Mouse (Mus musculus): ENCODE measurements at regions not wholly inside any gene's neighbourhood (a gene's known extent, or its start where the extent isn't known, plus 50 kb on each side); places are given as distances from the start of the nearest gene placed in this dataset.

DNA sequence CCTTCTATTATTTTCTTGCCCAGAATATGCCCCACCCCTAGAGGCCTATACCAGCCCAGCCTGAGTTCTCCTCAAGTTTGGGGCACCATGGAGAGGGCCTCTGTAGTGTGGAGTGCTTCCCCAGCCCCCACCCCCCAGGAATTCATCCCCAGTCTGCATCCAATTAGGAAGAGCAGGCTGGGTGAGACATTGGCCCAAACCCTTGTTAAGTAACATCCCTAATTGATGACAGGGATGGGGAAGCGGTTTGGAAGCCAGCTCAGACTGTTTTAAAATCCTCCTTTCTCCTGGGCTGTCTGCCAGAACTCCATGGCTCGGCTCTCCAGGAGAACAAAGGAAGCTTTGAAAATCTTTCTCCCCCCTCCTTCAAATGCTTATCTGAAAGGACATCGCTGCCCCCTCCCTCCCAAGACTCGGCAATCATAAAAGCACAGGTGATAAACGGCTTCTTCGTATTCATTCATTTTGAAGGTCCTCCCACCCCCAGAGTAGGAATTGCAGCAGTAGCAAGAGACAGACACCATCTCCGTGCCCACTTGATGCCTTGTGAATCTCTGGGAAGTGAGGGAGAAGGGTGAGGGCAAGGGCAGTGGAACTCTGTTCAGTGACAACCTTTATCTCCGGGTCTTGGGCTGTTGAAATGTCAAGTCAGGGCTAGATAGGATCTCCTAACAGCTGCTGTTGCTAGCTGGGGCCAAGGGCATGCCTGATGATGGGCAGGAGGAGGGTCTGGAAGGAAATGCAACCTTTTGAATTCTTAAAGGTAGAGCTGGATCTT lies 280.3 kb upstream of the 4931429L15Rik start:
- H3K9ac ChIP-seq (replicated peaks; ENCODE audit: low read depth, low read length) = no peak overlapping the region
- no peaks in the 10 kb centered on the region for H3K27me3 ChIP-seq (ENCODE audit: control insufficient read depth, insufficient read depth, low read length)
- 11% methylated on average over 8 of the region's 8 CpGs for WGBS

DNA sequence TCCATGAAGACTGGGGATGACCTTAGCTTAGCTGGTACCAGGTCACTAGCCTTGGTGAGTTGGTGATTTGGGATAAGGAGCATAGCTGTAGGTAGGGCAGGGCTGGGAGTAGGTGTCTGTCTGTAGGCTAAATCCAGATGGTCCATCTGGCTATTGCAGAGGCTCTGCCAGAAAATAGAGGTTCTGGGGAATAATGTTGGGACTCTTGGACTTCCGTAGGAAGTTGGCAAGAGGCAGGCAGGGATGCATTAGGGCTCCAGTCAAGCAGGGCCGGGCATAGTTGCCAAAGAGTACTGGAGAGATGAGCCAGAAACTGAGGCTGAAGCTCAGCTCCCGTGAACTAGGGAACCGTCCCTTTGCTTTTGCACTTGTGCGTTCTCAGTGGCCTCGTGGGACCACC lies 278.7 kb upstream of the 4931429L15Rik start:
- Histone ChIP-seq H3K9ac (replicated peaks; ENCODE audit: low read depth, low read length) (no peak overlapping the region), H3K27ac (ENCODE audit: low read depth, low read length) (no peak overlapping the region), H3K36me3 (ENCODE audit: control insufficient read depth, insufficient read depth, low read length) (no peaks in the 10 kb centered on the region), H3K9me3 (ENCODE audit: control insufficient read depth, low read length) (no peaks in the 10 kb centered on the region), H3K27me3 (ENCODE audit: control insufficient read depth, insufficient read depth, low read length) (no peaks in the 10 kb centered on the region), H3K4me3 (ENCODE audit: low read depth, low read length) (no peak overlapping the region), H3K4me1 (ENCODE audit: control insufficient read depth, insufficient read depth, low read length) (0 out of 2 replicates have a peak, but pooled peaks cover 10% of the 10 kb centered on the region), H3K4me2 (ENCODE audit: low read depth, low read length) (no peak overlapping the region)
- WGBS = 91% methylated on average over 6 of the region's 6 CpGs
- ATAC-seq (ENCODE audit: low read depth) = no peak

More for the DNA sequence above, 280.3 kb upstream of the 4931429L15Rik start:
- H3K9me3 ChIP-seq (ENCODE audit: control insufficient read depth, low read length) = no peaks in the 10 kb centered on the region
- no peak overlapping the region for H3K4me3 ChIP-seq (ENCODE audit: low read depth, low read length)
- H3K27ac ChIP-seq (ENCODE audit: low read depth, low read length) = peak overlapping the region; percentile 57; the same call in 1 of the 2 replicates
- H3K4me1 ChIP-seq (ENCODE audit: control insufficient read depth, insufficient read depth, low read length) = 0 out of 2 replicates have a peak, but pooled peaks cover 11% of the 10 kb centered on the region
- H3K36me3 ChIP-seq (ENCODE audit: control insufficient read depth, insufficient read depth, low read length) = no peaks in the 10 kb centered on the region
- H3K4me2 ChIP-seq (ENCODE audit: low read depth, low read length) = no peak overlapping the region
- ATAC-seq (ENCODE audit: low read depth) = peak; percentile 71

GRCm38 (mm10) chr9:46593444-46593843 lies 273.7 kb upstream of the 4931429L15Rik start:
- 79% methylated on average over 6 of the region's 6 CpGs for whole genome bisulfite sequencing

GRCm38 (mm10) chr9:46592908-46593307 lies 273.1 kb upstream of the 4931429L15Rik start:
- Histone ChIP-seq H3K27ac (ENCODE audit: low read depth, low read length) (no peak overlapping the region), H3K9ac (replicated peaks; ENCODE audit: low read depth, low read length) (no peak overlapping the region), H3K36me3 (ENCODE audit: control insufficient read depth, insufficient read depth, low read length) (no peaks in the 10 kb centered on the region), H3K4me2 (ENCODE audit: low read depth, low read length) (no peak overlapping the region), H3K27me3 (ENCODE audit: control insufficient read depth, insufficient read depth, low read length) (no peaks in the 10 kb centered on the region), H3K4me1 (ENCODE audit: control insufficient read depth, insufficient read depth, low read length) (no peaks in the 10 kb centered on the region), H3K9me3 (ENCODE audit: control insufficient read depth, low read length) (no peaks in the 10 kb centered on the region), H3K4me3 (ENCODE audit: low read depth, low read length) (no peak overlapping the region)
- 62% methylated on average over 7 of the region's 7 CpGs for WGBS
- no peak; the same call in 1 of the 2 replicates for ATAC-seq (ENCODE audit: low read depth)

More at GRCm38 (mm10) chr9:46593444-46593843, 273.7 kb upstream of the 4931429L15Rik start:
- Histone ChIP-seq H3K4me1 (ENCODE audit: control insufficient read depth, insufficient read depth, low read length) (no peaks in the 10 kb centered on the region), H3K36me3 (ENCODE audit: control insufficient read depth, insufficient read depth, low read length) (no peaks in the 10 kb centered on the region), H3K27ac (ENCODE audit: low read depth, low read length) (no peak overlapping the region), H3K4me2 (ENCODE audit: low read depth, low read length) (no peak overlapping the region), H3K9ac (replicated peaks; ENCODE audit: low read depth, low read length) (no peak overlapping the region), H3K4me3 (ENCODE audit: low read depth, low read length) (no peak overlapping the region), H3K27me3 (ENCODE audit: control insufficient read depth, insufficient read depth, low read length) (no peaks in the 10 kb centered on the region), H3K9me3 (ENCODE audit: control insufficient read depth, low read length) (no peaks in the 10 kb centered on the region)
- no peak for ATAC-seq (ENCODE audit: low read depth)

- ATAC-seq (ENCODE audit: low read depth) = no peak
- no peaks in the 10 kb centered on the region for H3K36me3 ChIP-seq (ENCODE audit: control insufficient read depth, insufficient read depth, low read length)
- H3K4me2 ChIP-seq (ENCODE audit: low read depth, low read length) = no peak overlapping the region
- no peak overlapping the region for H3K9ac ChIP-seq (replicated peaks; ENCODE audit: low read depth, low read length)
- no peaks in the 10 kb centered on the region for H3K4me1 ChIP-seq (ENCODE audit: control insufficient read depth, insufficient read depth, low read length)
- no peak overlapping the region for H3K27ac ChIP-seq (ENCODE audit: low read depth, low read length)
- no peaks in the 10 kb centered on the region for H3K9me3 ChIP-seq (ENCODE audit: control insufficient read depth, low read length)
- 74% methylated on average over 8 of the region's 8 CpGs for WGBS
- H3K27me3 ChIP-seq (ENCODE audit: control insufficient read depth, insufficient read depth, low read length) = no peaks in the 10 kb centered on the region
- H3K4me3 ChIP-seq (ENCODE audit: low read depth, low read length) = no peak overlapping the region
Measured at GRCm38 (mm10) chr9:46586818-46587217, 267.0 kb upstream of the 4931429L15Rik start.

DNA sequence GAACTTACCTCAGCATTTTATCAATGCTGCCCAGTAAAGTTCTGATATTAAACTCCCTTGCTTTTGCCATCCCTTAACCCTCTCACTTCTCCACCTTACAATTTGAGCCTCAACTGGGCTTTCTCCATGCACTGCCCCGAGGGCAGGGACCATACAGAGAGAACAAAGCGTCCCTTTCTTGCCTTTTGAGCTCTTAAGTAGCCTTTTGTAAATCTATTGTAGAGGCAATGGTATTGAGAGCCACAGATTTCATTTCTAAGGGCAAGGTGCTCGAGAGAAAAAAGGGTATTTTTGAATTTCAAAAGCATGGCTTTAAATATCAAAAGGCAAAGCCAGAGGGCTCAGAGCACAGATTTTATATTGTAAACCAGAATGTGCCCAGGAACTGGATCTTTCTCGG lies 262.1 kb upstream of the 4931429L15Rik start:
- Histone ChIP-seq H3K4me3 (ENCODE audit: low read depth, low read length) (no peak overlapping the region), H3K4me1 (ENCODE audit: control insufficient read depth, insufficient read depth, low read length) (no peaks in the 10 kb centered on the region), H3K27ac (ENCODE audit: low read depth, low read length) (no peak overlapping the region), H3K9ac (replicated peaks; ENCODE audit: low read depth, low read length) (no peak overlapping the region), H3K27me3 (ENCODE audit: control insufficient read depth, insufficient read depth, low read length) (no peaks in the 10 kb centered on the region), H3K4me2 (ENCODE audit: low read depth, low read length) (no peak overlapping the region), H3K9me3 (ENCODE audit: control insufficient read depth, low read length) (no peaks in the 10 kb centered on the region), H3K36me3 (ENCODE audit: control insufficient read depth, insufficient read depth, low read length) (no peaks in the 10 kb centered on the region)
- 20% methylated on average over 4 of the region's 4 CpGs for WGBS
- ATAC-seq (ENCODE audit: low read depth) = no peak

- Histone ChIP-seq H3K4me2 (ENCODE audit: low read depth, low read length) (no peak overlapping the region), H3K4me1 (ENCODE audit: control insufficient read depth, insufficient read depth, low read length) (no peaks in the 10 kb centered on the region), H3K4me3 (ENCODE audit: low read depth, low read length) (no peak overlapping the region), H3K27ac (ENCODE audit: low read depth, low read length) (no peak overlapping the region), H3K9me3 (ENCODE audit: control insufficient read depth, low read length) (no peaks in the 10 kb centered on the region), H3K27me3 (ENCODE audit: control insufficient read depth, insufficient read depth, low read length) (no peaks in the 10 kb centered on the region), H3K9ac (replicated peaks; ENCODE audit: low read depth, low read length) (no peak overlapping the region), H3K36me3 (ENCODE audit: control insufficient read depth, insufficient read depth, low read length) (no peaks in the 10 kb centered on the region)
- 96% methylated on average over 4 of the region's 4 CpGs for WGBS
- ATAC-seq (ENCODE audit: low read depth) = no peak
Measured at GRCm38 (mm10) chr9:46562301-46562700, 242.5 kb upstream of the 4931429L15Rik start.

DNA sequence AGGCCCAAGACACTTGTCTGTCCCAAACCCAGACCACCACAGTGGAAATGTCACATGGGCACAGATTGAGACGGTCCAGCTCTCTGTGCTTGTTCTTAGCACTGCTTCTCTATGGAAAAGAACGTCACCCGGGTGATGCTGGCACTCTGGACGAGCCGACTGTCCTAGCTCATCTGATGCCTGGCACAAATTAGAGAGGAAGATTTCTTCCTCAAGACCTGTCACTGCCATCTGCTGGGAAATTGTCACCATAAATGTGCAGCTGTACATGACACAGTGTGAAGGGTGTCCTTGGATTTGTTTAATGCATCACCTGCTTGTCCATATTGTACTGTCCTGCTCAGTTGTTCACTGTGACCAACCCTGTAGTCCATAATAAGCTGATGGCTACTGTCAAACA lies 238.7 kb upstream of the 4931429L15Rik start:
- no peak overlapping the region for H3K27ac ChIP-seq (ENCODE audit: low read depth, low read length)
- WGBS = 85% methylated on average over 5 of the region's 5 CpGs
- no peak for ATAC-seq (ENCODE audit: low read depth)
- no peaks in the 10 kb centered on the region for H3K27me3 ChIP-seq (ENCODE audit: control insufficient read depth, insufficient read depth, low read length)
- H3K9ac ChIP-seq (replicated peaks; ENCODE audit: low read depth, low read length) = no peak overlapping the region
- H3K36me3 ChIP-seq (ENCODE audit: control insufficient read depth, insufficient read depth, low read length) = no peaks in the 10 kb centered on the region
- H3K4me1 ChIP-seq (ENCODE audit: control insufficient read depth, insufficient read depth, low read length) = no peaks in the 10 kb centered on the region
- no peak overlapping the region for H3K4me2 ChIP-seq (ENCODE audit: low read depth, low read length)
- H3K4me3 ChIP-seq (ENCODE audit: low read depth, low read length) = no peak overlapping the region
- H3K9me3 ChIP-seq (ENCODE audit: control insufficient read depth, low read length) = no peaks in the 10 kb centered on the region

DNA sequence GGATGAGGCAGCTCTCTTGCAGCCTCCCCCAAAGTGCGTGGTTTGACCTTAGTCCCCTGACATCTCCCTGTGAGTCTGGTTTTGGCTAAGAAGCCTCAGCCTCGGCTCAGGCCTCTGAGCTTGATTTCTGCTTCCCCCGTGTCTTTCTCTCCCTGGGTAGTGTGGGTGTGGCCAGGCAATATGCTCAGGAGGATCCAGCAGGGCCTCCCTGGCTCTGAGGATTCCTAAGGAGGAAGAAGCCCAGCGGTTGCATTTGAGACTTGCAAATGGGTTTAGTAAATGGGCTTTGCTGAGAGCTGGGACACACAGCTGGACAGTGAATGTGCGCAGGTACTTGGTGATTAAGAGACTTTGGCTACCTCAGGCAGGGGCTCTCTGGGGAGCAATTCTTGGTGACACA lies 238.0 kb upstream of the 4931429L15Rik start:
- 41% methylated on average over 5 of the region's 5 CpGs for WGBS
- no peak overlapping the region for H3K4me3 ChIP-seq (ENCODE audit: low read depth, low read length)
- H3K27me3 ChIP-seq (ENCODE audit: control insufficient read depth, insufficient read depth, low read length) = no peaks in the 10 kb centered on the region
- no peaks in the 10 kb centered on the region for H3K9me3 ChIP-seq (ENCODE audit: control insufficient read depth, low read length)
- no peak overlapping the region for H3K4me2 ChIP-seq (ENCODE audit: low read depth, low read length)
- no peaks in the 10 kb centered on the region for H3K36me3 ChIP-seq (ENCODE audit: control insufficient read depth, insufficient read depth, low read length)
- H3K27ac ChIP-seq (ENCODE audit: low read depth, low read length) = no peak overlapping the region
- no peak for ATAC-seq (ENCODE audit: low read depth)
- H3K9ac ChIP-seq (replicated peaks; ENCODE audit: low read depth, low read length) = no peak overlapping the region
- H3K4me1 ChIP-seq (ENCODE audit: control insufficient read depth, insufficient read depth, low read length) = no peaks in the 10 kb centered on the region

All from neural tube, embryonic 14.5 days (tissue).